Mouse (Mus musculus): ENCODE results near the gene Pnrc1.

GRCm38 (mm10) chr4:33224003-33224675, 65.8 kb downstream of the Pnrc1 start:
- no peak for TF ChIP-seq CTCF (IDR thresholded peaks at IDR 0.05; ENCODE audit: control insufficient read depth, insufficient read depth, low read length)
- no peak for TF ChIP-seq POLR2A (IDR thresholded peaks at IDR 0.05; ENCODE audit: borderline replicate concordance, control insufficient read depth, low read depth, low read length)

All from bone marrow, adult 2 months (tissue).